Comparison of ENCODE assay signal across 20 mouse cellular contexts in the genomic region with DNA sequence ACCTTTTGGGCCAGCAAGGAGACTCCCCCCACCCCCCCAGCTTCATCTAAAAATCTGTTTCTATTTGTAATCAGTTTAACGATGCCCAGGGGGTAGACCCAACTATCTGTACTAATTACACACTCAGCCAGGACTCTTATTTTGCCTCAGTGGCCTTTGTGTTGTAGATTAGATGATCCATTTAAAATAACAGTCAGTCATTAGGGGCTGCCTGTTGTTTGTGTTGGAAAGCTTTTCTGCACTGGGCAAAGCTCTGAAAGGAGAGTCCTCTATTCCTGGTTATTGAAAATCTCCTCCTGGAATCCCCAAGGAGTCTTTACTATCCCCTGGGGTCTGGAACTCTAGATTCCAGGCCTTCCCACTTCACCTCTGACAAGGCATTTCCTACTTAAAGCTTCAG.
"Had no signal": no experiment of that assay in that cellular context is flagged by ENCODE, and none has a peak within 500 bp of the region (broad histone marks: within the 10 kb centered on the region; RNA-seq: fewer than 3 reads in every experiment).

No protein-coding gene starts in this region.

- H3K27ac ChIP-seq: limb, embryonic 12.5 days; limb, embryonic 15.5 days; liver, embryonic 14.5 days; macrophage; midbrain, embryonic 10.5 days; midbrain, embryonic 13.5 days; stomach, embryonic 15.5 days had no signal

- DNase-seq: kidney, adult 2 months; kidney, postnatal 10 days; kidney, postnatal 36 days; left cerebral cortex, postnatal 4 days; liver, postnatal 0 days; lung, embryonic 14.5 days; right cerebral cortex, postnatal 25 days; spleen, adult 18-20 months; thymus, postnatal 36 days had no signal

- H3K4me1 ChIP-seq: limb, embryonic 12.5 days; midbrain, embryonic 13.5 days; stomach, embryonic 15.5 days had no signal

- H3K4me3 ChIP-seq: limb, embryonic 12.5 days; limb, embryonic 15.5 days; midbrain, embryonic 10.5 days; midbrain, embryonic 13.5 days; myocyte; stomach, embryonic 15.5 days had no signal

- H3K9ac ChIP-seq: limb, embryonic 12.5 days; limb, embryonic 15.5 days; liver, embryonic 14.5 days; liver, postnatal 0 days; lung, embryonic 14.5 days; midbrain, embryonic 13.5 days; stomach, embryonic 15.5 days had no signal

- H3K9me3 ChIP-seq: limb, embryonic 12.5 days; limb, embryonic 15.5 days; midbrain, embryonic 10.5 days; midbrain, embryonic 13.5 days; stomach, embryonic 15.5 days had no signal

- ATAC-seq: liver, postnatal 0 days; lung, postnatal 0 days; midbrain, embryonic 13.5 days; midbrain, embryonic 16.5 days had no signal

- H3K36me3 ChIP-seq: limb, embryonic 15.5 days; midbrain, embryonic 10.5 days; midbrain, embryonic 13.5 days; stomach, embryonic 15.5 days had no signal

- H3K4me2 ChIP-seq: limb, embryonic 12.5 days; limb, embryonic 15.5 days; liver, embryonic 11.5 days; lung, embryonic 14.5 days; midbrain, embryonic 13.5 days; stomach, embryonic 15.5 days had no signal

- H3K27me3 ChIP-seq: limb, embryonic 12.5 days; limb, embryonic 15.5 days; midbrain, embryonic 13.5 days; stomach, embryonic 15.5 days had no signal
